Mouse (Mus musculus) adrenal gland, adult 18-20 months (tissue): ENCODE data around the gene Skint10. TPM values are rescaled to one million over a fixed set of nuclear protein-coding genes. Genes with fewer than 3 reads are reported as not detected.

Experiments used
- DNase-seq, 2 experiments: peaks; one replicate each; pipeline ENCODE4 v3.0.0; 2021 to 2022; ENCODE audit warnings: low spot score in 2 of 2
- long read RNA-seq, 2 experiments: library from polyadenylated mRNA; stranded (forward); transcript quantifications; one replicate each; pipeline ENCODE4 v2.0.0; 2021
- total RNA-seq, 2 experiments: library from RNA; stranded (reverse); gene quantifications; 1 replicate in 1 of 2; 2 replicates in 1 of 2; pipeline ENCODE4 v1.2.3; 2021

Gene Skint10
- total RNA-seq: not detected
- long read RNA-seq, experiment 1: 0 reads
- long read RNA-seq, experiment 2: 0 reads

DNA sequence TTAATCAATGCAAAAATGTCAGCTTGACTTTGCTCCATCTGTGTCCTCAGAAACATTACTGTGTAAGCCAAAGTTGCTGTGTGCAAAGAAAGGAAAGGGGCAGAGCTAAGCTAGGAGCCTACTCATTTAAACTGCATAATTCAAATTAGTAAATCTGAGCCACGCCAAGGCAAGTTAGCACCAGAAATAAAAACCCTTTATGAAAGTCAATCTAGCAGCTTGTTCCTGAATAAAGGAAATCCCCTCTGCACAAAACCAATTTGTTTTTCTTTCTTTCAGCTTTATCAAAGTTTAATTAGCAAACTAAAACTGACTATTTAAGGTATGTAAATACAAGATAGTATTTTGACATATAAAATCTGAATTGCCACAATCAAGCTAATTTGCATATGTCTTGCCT lies at the start of gene Skint10:
Skint10 (minus strand) TSS at position 101 of the 400 bp plus-strand sequence.
- no peak for DNase-seq

DNA sequence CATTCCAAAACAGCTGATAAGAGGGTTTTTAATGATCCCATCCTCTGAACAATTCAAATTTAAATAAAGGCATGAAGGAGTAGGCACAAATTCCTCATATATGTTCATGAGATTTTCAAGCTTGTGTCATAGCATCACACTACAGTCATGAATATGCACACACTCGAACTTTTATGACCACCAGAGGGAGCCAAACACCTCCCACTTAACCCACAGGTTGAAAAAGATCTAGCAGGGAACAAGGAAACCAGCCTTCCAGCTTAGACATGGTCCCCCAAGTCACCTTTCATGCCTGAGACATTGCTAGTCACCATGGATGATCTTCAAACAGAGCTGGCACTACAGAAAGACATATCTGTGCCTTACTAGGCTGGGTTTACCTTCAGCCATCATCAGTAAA lies 16.0 kb upstream of the Skint10 start:
- no peak for DNase-seq

Other genes starting within 250 kb of the Skint10 start
- not detected for gene Skint2, start 217.7 kb downstream of the Skint10 start, total RNA-seq